Mouse (Mus musculus) left cerebral cortex, postnatal 14 days (tissue): Measurements from ENCODE around the gene Zcchc4. TPM values are rescaled to one million over a fixed set of nuclear protein-coding genes. Genes with fewer than 3 reads are reported as not detected.
"Not testable (repeated sequence)": the region's sequence is repeated elsewhere in the genome, so short reads cannot be mapped to it uniquely, and the experiment has no call there.

Source experiments
- DNase-seq, 2 experiments: peaks; one replicate each; pipeline ENCODE4 v3.0.0; 2021 to 2022; ENCODE audit warnings: low spot score in 2 of 2, mixed read lengths in 1 of 2
- intact Hi-C: fragments of 180-260 bp; cut with DNase I; formaldehyde crosslinking; loops from one replicate; pipeline ENCODE4 v1.15.1; 2025
- long read RNA-seq, 2 experiments: library from polyadenylated mRNA; stranded (forward); transcript quantifications; one replicate each; pipeline ENCODE4 v2.0.0; 2021
- total RNA-seq, 2 experiments: library from RNA; stranded (reverse); gene quantifications; 2 replicates each; pipeline ENCODE4 v1.2.3; 2021

The Zcchc4 gene
- 1 to 10 TPM; 8.1 to 8.2 TPM for total RNA-seq
- long read RNA-seq, experiment 1, partial matches to known transcripts, result 0 of 8 reads
- long read RNA-seq, experiment 1, other reads (novel, unspliced or antisense), result 4 of 8 reads
- long read RNA-seq, experiment 2, transcript Zcchc4-203 (13 exons, 2,485 nt), result major isoform, 7 of 9 reads
- long read RNA-seq, experiment 2, partial matches to known transcripts, result 0 of 9 reads
- long read RNA-seq, experiment 2, other reads (novel, unspliced or antisense), result 2 of 9 reads

- intact Hi-C loops, result no loop called here
- no peak for DNase-seq
These were observed at the start of gene Zcchc4 for GRCm38 (mm10) chr5:52775237-52775636. Gene Zcchc4, plus strand, starts transcription at chr5:52775409.

- no peak for DNase-seq
- intact Hi-C loops, result no loop called here
These were observed 47.5 kb upstream of the Zcchc4 start for GRCm38 (mm10) chr5:52727747-52728146.

- intact Hi-C loops, result no loop called here
These were observed 42.4 kb upstream of the Zcchc4 start for GRCm38 (mm10) chr5:52732811-52733210.

GRCm38 (mm10) chr5:52736046-52736445, 39.2 kb upstream of the Zcchc4 start:
- intact Hi-C loops, result no loop called here
- no peak for DNase-seq

More at GRCm38 (mm10) chr5:52732811-52733210, 42.4 kb upstream of the Zcchc4 start:
- no peak for DNase-seq

GRCm38 (mm10) chr5:52741391-52742111, 33.7 kb upstream of the Zcchc4 start, which contains the start of gene Pi4k2b:
Gene Pi4k2b, plus strand, starts transcription at chr5:52741574.
- intact Hi-C loops, result no loop called here
- DNase-seq, result peak; percentile 12 to 51

GRCm38 (mm10) chr5:52742112-52742813, 32.9 kb upstream of the Zcchc4 start:
- peak in 1 of 2 experiments; percentile 2 for DNase-seq
- intact Hi-C loops, result no loop called here

- intact Hi-C loops, result no loop called here
- DNase-seq, result no peak
These were observed 32.0 kb upstream of the Zcchc4 start for GRCm38 (mm10) chr5:52743231-52743630.

GRCm38 (mm10) chr5:52746920-52747319, 28.3 kb upstream of the Zcchc4 start:
- DNase-seq, result no peak
- intact Hi-C loops, result no loop called here

GRCm38 (mm10) chr5:52748732-52749131, 26.5 kb upstream of the Zcchc4 start:
- DNase-seq, result no peak
- intact Hi-C loops, result no loop called here

GRCm38 (mm10) chr5:52753146-52753545, 22.1 kb upstream of the Zcchc4 start:
- intact Hi-C loops, result no loop called here
- DNase-seq, result no peak

- intact Hi-C loops, result no loop called here
- DNase-seq, result no peak
These were observed 21.0 kb upstream of the Zcchc4 start for GRCm38 (mm10) chr5:52754196-52754595.

- no peak for DNase-seq
- intact Hi-C loops, result no loop called here
These were observed 19.9 kb upstream of the Zcchc4 start for GRCm38 (mm10) chr5:52755337-52755736.

- DNase-seq, result no peak
- intact Hi-C loops, result no loop called here
These were observed 19.2 kb upstream of the Zcchc4 start for GRCm38 (mm10) chr5:52755989-52756388.

GRCm38 (mm10) chr5:52762586-52762985, 12.6 kb upstream of the Zcchc4 start:
- intact Hi-C loops, result no loop called here
- DNase-seq, result no peak

GRCm38 (mm10) chr5:52774267-52774666, 942 bp upstream of the Zcchc4 start:
- no peak for DNase-seq
- intact Hi-C loops, result no loop called here

- not testable (repeated sequence) for DNase-seq
These were observed 1.5 kb downstream of the Zcchc4 start for GRCm38 (mm10) chr5:52776466-52777354.

GRCm38 (mm10) chr5:52782523-52783250, 7.5 kb downstream of the Zcchc4 start:
- intact Hi-C loops, result no loop called here
- peak; percentile 87 to 88 for DNase-seq

More at GRCm38 (mm10) chr5:52776466-52777354, 1.5 kb downstream of the Zcchc4 start:
- intact Hi-C loops, result not testable (repeated sequence)

GRCm38 (mm10) chr5:52783251-52783620, 8.0 kb downstream of the Zcchc4 start:
- no peak for DNase-seq
- intact Hi-C loops, result no loop called here

- intact Hi-C loops, result no loop called here
- DNase-seq, result no peak
These were observed 8.7 kb downstream of the Zcchc4 start for GRCm38 (mm10) chr5:52783957-52784356.
